Mouse (Mus musculus) adrenal gland, postnatal 25 days (tissue): ENCODE results near the gene Rcc1. TPM values are rescaled to one million over a fixed set of nuclear protein-coding genes. Genes with fewer than 3 reads are reported as not detected.
A peak's percentile ranks its signal among the peaks of the same experiment; 100 is the strongest.

ENCODE experiments used
- DNase-seq: peaks from one replicate; pipeline ENCODE4 v3.0.0; 2021; ENCODE audit warnings: mixed read lengths
- long read RNA-seq: library from polyadenylated mRNA; stranded (forward); transcript quantifications from one replicate; pipeline ENCODE4 v2.0.0, GENCODE M21; 2021
- total RNA-seq: library from RNA; stranded (reverse); gene quantifications from 2 replicates; pipeline ENCODE4 v1.2.3, GENCODE M21; 2021

Gene Rcc1
- total RNA-seq, result 17.8 and 22.0 TPM in 2 replicates
- long read RNA-seq, transcript Rcc1-202 (10 exons, 2,285 nt), result major isoform, 11 of 20 reads
- long read RNA-seq, partial matches to known transcripts, result 5 of 20 reads
- long read RNA-seq, other reads (novel, unspliced or antisense), result 3 of 20 reads

DNA sequence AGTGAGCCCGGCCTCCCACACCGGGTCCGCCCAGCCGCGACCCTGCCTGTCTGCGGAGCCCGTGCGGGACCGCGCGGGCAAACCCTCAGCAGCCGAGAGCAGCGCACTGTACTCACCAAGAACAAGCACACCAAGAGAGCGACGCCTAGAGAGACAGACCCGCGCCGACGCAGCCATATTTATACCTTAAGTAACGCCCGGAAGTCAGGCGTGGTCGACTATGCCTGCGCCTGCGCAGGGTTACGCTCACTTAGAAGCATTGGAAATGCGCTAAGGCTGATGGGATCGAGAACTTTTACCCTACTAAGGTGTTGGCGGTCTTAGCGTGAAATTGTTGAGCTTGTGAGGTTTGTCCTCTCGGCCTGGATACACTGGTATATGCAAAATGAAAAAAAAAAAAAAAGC, at the start of gene Rcc1:
Rcc1 (minus strand) TSS at position 125 of the 405 bp plus-strand sequence.
- peak; percentile 89 for DNase-seq

DNA sequence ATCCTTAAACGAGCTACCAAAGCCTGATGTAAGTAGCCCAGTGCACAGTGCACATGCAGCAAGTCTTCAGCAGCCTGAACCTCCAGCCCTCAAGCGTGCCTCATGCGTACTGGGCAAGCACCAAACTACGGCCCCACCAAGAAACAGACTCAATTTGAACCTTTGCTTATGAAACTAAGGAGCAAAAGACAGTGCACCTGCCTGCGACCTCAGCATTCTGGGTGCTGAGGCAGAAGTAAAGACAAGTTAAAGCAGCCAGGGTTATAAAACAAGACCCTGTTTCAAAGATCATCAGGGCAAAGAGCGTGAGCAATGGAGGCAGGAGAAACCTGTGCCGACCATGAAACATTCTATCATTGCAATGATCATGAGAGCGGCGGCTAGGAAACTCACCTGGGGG, 47.6 kb upstream of the Rcc1 start:
- DNase-seq, result no peak

DNA sequence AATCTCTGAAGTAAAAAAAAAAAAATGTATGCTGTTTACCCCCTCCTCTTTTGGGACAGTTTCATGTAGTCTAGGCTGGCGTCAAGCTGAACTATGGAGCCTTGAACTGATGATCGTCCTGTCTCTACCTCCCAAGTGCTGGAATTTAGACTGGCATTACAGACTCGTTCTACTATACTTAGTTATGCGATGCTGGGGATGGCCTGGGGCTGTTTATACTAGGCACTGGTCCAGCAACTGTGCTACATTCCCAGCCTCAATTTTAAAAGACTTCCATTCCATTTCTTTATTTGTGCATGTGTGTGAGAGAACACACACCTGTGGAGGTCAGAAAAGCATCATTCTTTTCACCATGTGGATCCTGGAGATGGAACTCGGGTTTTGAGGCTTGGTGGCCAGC, 45.5 kb upstream of the Rcc1 start:
- DNase-seq, result no peak

DNA sequence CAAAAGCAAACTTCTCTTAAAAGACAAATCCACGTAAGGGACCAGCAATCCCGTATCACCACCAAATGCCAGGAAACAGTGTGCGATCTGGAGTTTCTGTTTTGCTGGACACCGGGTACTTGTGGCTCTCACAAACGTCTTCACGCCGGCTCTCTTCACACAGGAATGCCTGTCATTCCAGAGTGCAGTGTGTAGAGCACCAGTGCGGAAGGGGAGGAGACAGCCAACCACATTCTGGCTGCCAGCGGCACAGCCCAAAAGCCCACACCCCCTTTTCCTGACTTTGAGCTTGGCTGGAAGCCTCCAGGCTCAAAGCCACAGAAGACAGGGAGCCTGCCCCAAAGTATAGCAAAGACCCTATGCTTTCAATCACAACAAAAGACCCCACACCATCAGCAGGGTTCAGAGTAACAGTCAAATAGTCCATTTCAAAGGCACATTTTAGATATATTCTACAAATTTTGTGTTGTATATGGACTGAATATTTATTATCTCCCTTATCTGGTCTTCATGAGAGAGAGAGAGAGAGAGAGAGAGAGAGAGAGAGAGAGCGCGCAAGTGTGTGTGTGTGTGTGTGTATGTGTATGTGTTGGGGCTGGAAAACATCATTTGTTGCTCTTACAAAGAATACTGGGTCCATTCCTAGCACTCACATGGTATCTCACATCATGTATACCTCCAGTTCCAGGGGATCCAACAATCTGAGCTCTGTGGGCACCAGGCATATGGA, 44.8 kb upstream of the Rcc1 start:
- peak; percentile 80 for DNase-seq

DNA sequence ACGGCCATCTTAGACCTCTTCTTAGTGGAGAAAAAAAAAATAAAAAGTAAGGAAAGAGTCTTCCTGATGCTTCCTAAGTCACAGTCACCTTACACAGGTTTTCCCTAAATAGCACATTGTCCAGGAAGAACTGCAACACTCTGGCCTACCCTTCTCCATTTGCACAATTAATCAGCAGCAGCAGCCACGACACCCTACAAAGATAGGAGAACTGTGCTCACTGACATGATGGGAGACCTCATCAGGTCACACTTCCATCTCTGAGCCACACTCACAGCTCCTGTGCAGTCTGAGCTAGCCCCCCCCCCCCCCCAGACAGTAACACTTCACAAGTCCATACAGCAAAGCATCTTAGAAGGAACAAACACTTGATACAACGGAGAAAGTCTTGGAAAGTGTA, 43.7 kb upstream of the Rcc1 start:
- no peak for DNase-seq

DNA sequence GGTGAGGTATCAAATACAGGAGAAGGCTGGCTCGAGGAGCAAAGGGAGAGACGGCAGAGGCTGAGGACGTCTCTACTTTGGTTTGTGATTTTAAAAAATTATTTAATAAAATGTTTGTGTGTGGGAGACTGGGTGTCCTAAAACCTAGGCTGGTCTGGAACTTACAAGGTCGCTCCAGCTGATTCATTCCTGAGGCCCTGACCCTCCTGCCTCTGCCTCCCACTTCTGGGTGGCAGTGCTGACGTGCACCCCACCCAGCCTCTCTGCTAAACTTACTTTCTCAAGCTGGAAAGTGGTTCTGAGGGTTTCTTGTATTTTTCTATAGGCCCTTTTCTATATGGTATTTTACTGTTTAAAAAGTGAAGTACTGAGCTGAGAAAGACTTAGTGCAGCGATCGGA, 42.8 kb upstream of the Rcc1 start:
- peak; percentile 36 for DNase-seq

DNA sequence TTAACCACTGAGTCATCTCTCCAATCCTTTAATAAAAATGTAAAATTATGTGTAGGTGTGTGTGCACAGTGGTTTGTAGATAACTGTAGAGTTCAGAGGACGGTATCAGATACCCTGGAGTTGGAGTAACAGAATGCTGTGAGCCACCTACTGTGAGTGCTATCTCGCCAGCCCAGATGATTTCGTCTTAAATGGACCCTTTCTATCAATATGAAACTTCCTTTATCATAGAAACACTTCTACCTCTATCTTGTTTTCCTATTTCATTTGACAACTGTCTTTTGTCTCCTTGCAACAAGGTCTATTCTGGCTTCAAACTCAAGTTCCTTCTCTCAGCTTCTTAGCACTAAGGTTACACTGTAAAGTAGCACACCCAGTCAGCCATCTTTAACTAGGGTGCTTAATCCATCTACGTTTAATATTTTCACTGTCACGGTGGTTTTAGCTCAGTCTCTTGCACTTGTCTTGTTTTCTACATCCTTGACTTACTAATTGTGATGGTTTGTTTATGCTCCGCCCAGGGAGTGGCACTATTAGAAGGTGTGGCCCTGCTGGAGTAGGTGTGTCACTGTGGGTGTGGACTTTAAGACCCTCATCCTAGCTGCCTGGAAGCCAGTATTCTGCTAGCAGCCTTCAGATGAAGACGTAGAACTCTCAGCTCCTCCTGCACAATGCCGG, 37.8 kb upstream of the Rcc1 start:
- no peak for DNase-seq

DNA sequence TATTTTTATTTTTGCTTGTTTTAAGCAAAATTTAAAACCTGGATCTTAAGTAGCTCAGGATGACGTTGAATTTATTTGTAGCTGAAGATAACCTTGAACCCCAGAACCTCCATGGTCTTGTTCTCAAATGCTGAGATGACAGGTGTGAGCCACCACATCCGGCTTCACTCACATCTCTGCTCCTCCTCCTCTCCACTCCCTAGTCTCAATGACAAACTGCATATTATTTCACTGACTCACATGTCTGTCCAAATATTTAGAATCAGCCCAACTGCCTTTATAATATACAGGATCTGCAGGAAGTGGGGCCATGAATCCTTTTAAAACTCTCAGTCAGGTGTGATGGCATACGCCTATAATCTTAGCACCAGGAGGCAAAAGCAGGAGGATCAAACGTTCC, 35.9 kb upstream of the Rcc1 start:
- DNase-seq, result no peak

DNA sequence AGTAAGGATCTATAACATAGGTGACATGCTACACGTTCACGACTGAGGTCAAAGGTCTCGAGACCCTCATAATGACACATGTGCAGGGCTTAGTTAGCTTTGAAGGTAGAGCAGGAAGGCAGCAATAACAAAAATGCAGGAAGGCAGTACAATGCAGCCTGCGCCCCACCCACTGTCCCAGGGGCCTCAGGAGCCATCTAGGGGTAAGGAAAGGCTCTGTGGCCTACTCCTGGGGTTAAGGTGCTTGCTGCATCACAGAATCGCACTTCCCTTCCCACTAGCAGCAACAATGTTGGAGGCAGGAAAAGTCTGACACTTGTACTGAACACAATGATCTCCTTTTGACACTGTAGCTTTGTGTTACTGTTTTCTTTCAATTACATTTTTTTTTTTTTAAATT, 34.2 kb upstream of the Rcc1 start:
- no peak for DNase-seq

DNA sequence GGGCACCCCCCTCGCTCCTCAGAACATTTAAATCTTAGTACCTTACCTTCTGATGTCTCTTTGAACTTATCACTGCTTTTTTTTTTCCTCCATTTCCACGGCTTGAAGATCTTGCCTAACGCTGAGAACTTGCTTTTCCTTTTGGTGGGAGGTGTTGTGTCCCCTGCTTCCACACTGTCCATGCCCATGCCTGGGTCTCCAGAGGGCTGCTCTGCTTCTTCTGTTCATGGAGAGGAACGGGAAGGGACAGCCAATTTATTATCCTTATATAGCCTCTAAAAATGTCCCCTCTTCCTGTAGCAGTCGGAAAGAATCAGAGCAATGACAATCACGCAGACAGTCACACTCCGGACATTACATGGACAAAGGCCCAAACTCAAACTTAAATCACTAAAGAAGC, 33.4 kb upstream of the Rcc1 start:
- DNase-seq, result no peak

DNA sequence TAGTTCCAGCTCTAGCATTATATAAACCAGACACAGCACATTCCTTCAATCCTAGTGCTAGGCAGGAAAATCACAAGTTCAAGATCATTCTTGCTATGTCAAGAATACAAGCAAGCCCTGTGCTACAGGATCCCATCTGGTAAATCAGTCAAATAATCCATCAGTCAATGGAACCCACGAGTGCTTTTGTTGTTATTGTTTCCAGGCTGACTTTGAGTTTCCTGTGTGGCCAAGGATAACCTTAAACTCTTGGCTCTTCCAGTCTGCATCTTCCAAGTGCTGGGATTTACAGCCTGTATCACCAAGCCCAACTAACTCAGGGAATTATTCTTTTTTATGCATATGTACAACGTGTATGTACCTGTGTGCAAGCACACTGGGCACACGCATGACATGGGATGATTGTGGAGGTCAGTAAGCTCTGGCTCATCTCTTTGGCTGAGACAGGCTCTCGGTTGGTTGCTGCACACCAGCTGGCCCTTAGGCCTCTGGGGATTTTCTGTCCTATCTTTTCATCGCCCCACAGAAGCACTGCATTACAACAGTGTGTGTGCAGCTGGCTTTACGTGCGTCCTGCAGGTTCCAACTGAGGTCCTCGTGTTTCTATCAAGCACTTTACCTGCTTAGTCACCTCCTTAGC, 32.5 kb upstream of the Rcc1 start:
- DNase-seq, result no peak

DNA sequence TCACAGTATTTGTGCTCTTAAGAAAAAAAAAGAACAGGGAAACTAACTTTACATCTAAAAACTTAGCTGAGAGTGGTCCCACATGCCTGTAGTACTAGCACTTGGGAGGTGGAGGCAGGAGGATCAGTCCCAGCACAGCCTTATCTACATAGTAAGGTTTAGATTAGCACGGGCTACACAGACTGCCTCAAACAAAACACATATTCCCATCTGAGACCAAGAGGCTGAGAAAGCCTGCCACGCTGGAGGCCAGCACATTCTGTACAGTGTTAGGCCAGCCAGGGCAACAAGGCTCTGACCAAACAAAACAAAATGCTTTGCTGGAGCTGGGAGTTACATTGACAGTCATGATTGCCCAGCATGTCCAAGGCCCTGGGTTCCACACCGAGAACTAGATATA, 30.1 kb upstream of the Rcc1 start:
- DNase-seq, result no peak

DNA sequence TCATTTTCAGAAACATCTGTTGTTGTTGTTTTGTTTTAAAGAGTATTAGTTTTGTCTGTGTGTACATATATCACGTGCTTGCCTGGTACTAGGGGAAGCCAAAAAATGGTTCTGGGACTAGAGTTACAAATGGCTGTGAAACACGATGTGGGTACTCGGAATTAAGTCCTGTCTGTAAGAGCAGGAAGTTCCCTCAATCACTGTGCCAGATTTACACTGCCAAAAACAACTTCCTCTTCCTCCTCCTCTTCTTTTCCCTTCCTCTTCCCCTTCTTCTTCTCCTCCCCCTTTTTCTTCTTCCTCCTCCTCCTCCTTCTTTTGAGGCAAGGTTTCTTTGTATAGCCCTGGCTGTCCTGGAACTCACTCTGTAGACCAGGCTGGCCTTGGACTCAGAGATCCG, 28.9 kb upstream of the Rcc1 start:
- no peak for DNase-seq

DNA sequence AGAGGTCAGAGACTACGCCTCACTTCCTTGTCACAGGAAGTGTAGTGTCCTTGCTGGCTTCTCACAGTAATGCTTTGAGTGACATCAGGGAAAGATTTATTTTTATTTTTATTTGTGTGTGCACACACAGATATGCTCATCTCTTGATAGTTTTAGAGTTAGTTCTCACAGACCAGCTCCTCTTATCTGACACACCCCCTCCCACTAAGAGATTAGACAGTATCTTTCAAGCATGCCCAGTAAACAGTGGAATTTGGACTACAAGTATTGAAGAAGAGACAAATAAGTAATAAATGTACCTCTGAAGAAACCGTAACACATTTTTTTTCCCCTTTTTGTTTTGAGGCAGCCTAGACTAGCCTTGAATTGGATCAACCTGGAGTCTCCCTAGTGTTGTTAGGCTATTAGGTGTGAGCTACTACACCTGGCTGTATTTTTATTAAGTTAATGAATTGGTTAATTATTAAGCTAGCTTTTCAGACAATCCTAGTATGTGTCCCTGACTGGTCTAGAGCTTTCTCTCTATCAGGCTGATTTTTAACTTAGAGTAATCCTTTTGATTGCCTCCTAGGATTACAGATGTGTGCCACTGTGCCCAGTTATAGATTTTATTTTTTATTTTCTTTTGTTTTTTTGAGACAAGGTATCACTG, 27.7 kb upstream of the Rcc1 start:
- DNase-seq, result no peak

DNA sequence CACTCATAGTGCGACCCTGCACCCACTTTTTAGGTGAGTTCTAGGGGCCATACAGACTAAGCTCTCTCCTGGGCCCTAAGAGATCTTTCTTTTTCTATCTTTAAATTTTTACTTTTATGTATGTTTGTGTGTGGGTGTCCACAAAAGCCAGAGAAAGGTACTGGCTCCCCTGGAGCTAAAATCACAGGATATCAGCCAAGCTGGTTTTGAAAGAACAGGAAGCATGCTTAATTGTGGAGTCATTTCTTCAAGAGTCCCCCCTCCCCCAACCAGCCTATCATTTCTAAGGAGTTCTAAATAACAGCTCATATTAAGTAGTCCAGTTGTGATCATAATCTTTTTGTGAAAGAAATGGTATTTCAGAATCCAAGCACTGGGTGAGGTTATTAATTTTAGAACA, 20.4 kb upstream of the Rcc1 start:
- no peak for DNase-seq

DNA sequence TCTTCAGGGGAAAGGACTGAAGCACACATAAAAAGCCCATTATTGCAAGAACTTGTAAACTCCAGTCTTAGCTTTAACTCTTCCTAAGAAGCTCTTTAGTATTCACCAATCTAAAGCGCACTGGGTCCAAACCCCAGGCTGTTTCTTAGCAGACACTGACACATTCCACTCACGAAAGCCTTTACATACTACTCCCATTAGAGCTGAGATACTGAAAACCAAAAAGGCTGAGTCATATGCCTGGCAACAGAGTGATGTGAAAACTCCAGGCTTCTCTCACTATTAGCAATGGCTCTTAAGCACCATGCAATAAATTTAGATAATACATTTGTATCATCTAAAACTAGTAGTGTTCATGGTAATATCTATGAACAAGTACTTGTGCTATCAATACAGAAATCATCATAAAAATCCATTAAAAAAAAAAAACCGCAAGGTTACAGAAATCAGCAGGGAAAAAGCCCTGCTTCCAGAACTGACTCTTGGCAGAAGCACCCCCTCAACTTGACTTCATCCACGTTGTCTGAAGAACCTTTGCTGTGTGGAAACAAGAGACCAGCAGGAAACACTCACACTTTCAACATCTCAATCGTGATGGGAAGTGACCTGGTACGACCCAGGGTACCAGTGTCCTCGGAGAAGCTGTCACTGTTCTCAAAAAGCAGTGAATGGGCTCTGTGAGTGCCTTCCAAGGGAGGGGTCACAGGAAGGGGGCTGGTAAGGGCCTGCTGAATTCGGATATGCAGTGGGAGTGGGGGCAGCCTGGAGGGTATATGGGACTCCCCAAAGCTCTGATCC, 16.7 kb upstream of the Rcc1 start:
- DNase-seq, result no peak

DNA sequence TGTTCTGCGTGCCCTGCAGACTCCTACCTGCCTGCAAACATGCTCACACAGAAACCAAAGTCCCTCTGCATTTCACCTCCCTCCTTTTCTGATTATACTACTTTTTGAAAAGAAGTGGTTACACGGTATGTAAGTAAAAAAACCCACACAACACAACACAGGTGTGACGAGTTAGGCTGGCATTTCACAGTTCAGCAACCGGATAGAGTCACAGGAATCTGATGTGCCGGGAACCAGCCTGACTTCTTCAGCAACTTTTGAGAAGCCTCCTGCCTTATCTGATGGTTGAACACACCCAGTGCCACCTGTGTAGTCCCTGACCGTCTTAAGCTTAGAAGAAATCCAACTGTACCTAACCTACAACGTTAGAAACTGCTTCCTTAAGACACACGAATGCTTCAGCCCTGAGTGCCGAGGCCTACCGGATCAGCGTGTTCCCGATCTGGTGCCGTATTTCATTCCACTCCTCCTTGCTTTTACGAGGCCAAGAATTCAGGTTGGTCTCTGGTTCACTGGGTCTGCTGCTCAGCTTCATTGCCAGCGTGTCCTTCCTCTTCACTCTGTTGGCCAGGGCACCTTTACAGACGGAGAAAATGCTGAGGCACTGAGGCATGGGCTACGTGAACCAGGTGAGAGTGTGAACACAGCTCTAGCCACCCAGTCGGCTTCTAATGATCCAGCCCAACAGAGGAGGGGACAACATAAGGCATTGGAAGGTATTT, 14.2 kb upstream of the Rcc1 start:
- DNase-seq, result no peak

DNA sequence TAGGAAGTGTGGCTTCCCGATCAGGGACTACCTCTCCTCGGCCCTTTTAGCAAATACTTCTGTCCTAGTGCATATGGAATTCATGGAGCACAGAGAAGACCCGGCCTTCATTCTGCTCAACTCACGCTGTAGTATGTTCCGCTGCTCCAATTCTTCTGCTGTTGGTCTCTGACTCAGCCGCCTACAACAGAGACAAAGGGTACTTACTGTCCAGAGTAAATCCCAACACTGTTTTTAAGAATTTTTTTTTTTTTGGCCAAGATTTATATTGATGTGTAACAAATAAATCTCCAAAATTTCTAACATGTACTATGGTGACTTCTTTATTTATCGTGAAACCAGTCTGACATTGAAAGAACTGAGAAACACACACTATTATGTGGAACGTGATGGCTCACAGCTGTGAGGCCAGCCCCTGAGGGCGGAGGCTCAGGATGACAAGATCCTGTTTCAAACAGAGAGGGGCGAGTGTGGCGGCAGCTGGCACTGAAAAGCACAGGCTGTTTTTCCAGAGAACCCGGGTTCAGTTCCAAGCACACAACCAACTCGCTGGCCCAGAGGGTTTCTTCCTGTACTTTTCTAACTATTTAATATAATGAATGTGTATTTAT, 12.2 kb upstream of the Rcc1 start:
- DNase-seq, result no peak

DNA sequence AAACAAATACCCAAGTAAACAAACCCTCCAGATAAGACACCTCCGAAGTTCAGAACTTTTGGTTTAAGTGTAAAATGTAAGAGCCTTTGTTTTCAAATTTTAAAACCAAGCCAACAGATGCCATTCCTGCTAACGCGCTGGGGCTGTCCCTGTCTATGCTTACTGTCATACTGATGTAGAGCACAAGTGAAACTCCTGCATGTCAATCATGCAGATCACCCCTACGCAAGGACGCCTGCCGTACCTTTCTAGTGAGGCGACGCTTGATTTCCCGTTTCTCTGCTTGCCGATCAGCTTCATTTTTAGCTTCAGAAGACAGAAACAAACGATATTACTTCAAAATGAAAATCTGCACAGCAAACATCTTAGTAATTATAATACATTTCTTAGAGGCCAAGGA, 10.1 kb upstream of the Rcc1 start:
- DNase-seq, result no peak

DNA sequence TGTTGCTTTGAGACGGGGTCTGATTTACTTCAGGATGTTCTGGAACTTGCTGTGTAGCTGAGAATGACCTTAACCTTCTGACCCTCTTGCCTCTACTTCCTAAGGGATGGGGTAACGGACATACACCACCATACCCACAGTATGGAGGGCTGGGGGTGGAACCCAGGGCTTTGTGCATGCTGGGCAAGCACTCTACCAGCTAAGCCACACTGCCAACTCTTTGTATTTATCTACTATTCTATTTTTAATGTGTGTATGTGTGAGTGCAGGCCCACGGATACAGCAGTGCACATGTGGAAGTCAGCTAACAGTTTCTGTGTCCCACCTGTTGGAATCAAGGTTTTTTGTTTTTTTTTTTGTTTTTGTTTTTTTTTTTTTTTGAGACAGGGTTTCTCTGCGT, 6.1 kb upstream of the Rcc1 start:
- no peak for DNase-seq

DNA sequence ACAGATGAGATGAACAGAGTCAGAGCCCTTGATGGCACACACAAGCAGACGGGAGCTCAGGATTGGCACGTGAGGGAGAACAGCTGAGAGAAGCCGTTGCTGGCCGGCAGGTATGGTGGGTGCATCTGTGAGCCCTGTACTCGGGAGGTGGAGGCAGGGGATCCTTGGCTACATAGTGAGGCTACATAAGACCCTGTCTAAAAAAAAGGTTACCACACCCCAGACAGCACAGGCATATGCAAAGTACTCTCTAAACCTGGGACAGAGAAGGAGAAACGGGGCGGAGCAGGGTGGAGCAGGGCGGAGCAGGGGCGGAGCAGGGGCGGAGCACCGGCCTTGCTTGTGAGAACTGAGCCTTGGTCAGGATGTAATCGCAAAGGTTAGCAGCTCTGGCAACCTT, 2.8 kb upstream of the Rcc1 start:
- peak; percentile 62 for DNase-seq
